In genomic region chr14:53803698-53804620, GRCm38 (mm10) we compare ENCODE assay signal across 8 mouse cellular contexts.
A peak's percentile ranks its signal among the peaks of the same experiment; 100 is the strongest.
DNase-seq lines count a peak whose midpoint lies in the region; ATAC-seq and TF ChIP-seq lines count a peak whose summit lies in the region.

No protein-coding gene starts in this region.

- H3K27ac ChIP-seq in embryonic facial prominence, embryonic 10.5 days (replicated peaks): no peak overlapping the region
- H3K27ac ChIP-seq in heart, embryonic 15.5 days: no peak overlapping the region
- H3K27ac ChIP-seq in liver, embryonic 12.5 days: no peak overlapping the region
- H3K27ac ChIP-seq in thymus, adult 2 months (ENCODE audit: control insufficient read depth, insufficient read depth, low read length): peak overlapping the region; percentile 68

- WGBS in embryonic facial prominence, embryonic 10.5 days: 28% methylated on average over 17 of the region's 17 CpGs
- WGBS in heart, embryonic 15.5 days: 18% methylated on average over 17 of the region's 17 CpGs
- 27% methylated on average over 17 of the region's 17 CpGs for WGBS in liver, embryonic 12.5 days (ENCODE audit: insufficient replicate concordance)
- WGBS in thymus, adult 2 months: 5% methylated on average over 17 of the region's 17 CpGs

- no peaks in the 10 kb centered on the region for H3K27me3 ChIP-seq in embryonic facial prominence, embryonic 10.5 days (replicated peaks; ENCODE audit: low read depth, poor library complexity, severe bottlenecking)
- H3K27me3 ChIP-seq in heart, embryonic 15.5 days: no peaks in the 10 kb centered on the region
- no peaks in the 10 kb centered on the region for H3K27me3 ChIP-seq in liver, embryonic 12.5 days (replicated peaks)
- H3K27me3 ChIP-seq in thymus, adult 2 months (ENCODE audit: control insufficient read depth, insufficient read depth, low read length): no peaks in the 10 kb centered on the region

- H3K4me2 ChIP-seq in heart, embryonic 15.5 days: peak overlapping the region; percentile 43
- peak overlapping the region; percentile 64 for H3K4me2 ChIP-seq in liver, embryonic 12.5 days

- DNase-seq in CD4-positive, CD25-positive, alpha-beta regulatory T cell, adult 2 months (ENCODE audit: low read depth, low spot score): peak; percentile 74
- peak; percentile 31 to 83 for DNase-seq in adrenal gland, adult (ENCODE audit: inconsistent age in 2 of 2, low spot score in 1 of 2)
- DNase-seq in embryonic facial prominence, embryonic 10.5 days (ENCODE audit: low spot score): peak; percentile 63
- peak; percentile 69 for DNase-seq in kidney, postnatal 14 days
- peak; percentile 50 for DNase-seq in neural tube, embryonic 10.5 days (ENCODE audit: extremely low spot score, low spot score)
- peak; percentile 71 for DNase-seq in thymus, adult 2 months

- no peak; the same call in 1 of the 2 replicates for ATAC-seq in heart, embryonic 15.5 days (replicated peaks; ENCODE audit: insufficient number of reproducible peaks, insufficient read depth, low FRiP score, low read depth)
- ATAC-seq in liver, embryonic 12.5 days: peak; percentile 61; the same call in 1 of the 2 replicates

- H3K4me1 ChIP-seq in embryonic facial prominence, embryonic 10.5 days: no peaks in the 10 kb centered on the region
- H3K4me1 ChIP-seq in heart, embryonic 15.5 days (replicated peaks): peaks cover 3% of the 10 kb centered on the region; the same call in 1 of the 2 replicates
- peaks cover 21% of the 10 kb centered on the region for H3K4me1 ChIP-seq in liver, embryonic 12.5 days
- H3K4me1 ChIP-seq in thymus, adult 2 months (replicated peaks; ENCODE audit: control insufficient read depth, insufficient read depth, low read length): peaks cover 25% of the 10 kb centered on the region

- no peak overlapping the region for H3K9ac ChIP-seq in heart, embryonic 15.5 days
- H3K9ac ChIP-seq in liver, embryonic 12.5 days: no peak overlapping the region

- no peak for TF ChIP-seq CTCF in thymus, adult 2 months (IDR thresholded peaks at IDR 0.05; ENCODE audit: borderline replicate concordance, control insufficient read depth, extremely low read depth, insufficient read depth, low read length, poor library complexity)

- H3K9me3 ChIP-seq in embryonic facial prominence, embryonic 10.5 days: no peaks in the 10 kb centered on the region
- H3K9me3 ChIP-seq in heart, embryonic 15.5 days (replicated peaks): no peaks in the 10 kb centered on the region
- no peaks in the 10 kb centered on the region for H3K9me3 ChIP-seq in liver, embryonic 12.5 days (replicated peaks)

- peak overlapping the region; percentile 23; the same call in 1 of the 2 replicates for H3K4me3 ChIP-seq in embryonic facial prominence, embryonic 10.5 days
- 0 out of 2 replicates have a peak overlapping the region, but pooled peaks have one; percentile 21 for H3K4me3 ChIP-seq in heart, embryonic 15.5 days
- H3K4me3 ChIP-seq in liver, embryonic 12.5 days: peak overlapping the region; percentile 18; the same call in 1 of the 2 replicates
- H3K4me3 ChIP-seq in thymus, adult 2 months (ENCODE audit: control insufficient read depth, insufficient read depth, low read length): peak overlapping the region; percentile 14

- no peaks in the 10 kb centered on the region for H3K36me3 ChIP-seq in embryonic facial prominence, embryonic 10.5 days (replicated peaks)
- no peaks in the 10 kb centered on the region for H3K36me3 ChIP-seq in heart, embryonic 15.5 days
- no peaks in the 10 kb centered on the region for H3K36me3 ChIP-seq in liver, embryonic 12.5 days
- H3K36me3 ChIP-seq in thymus, adult 2 months (ENCODE audit: control insufficient read depth, insufficient read depth, low read length): no peaks in the 10 kb centered on the region

- no peak for TF ChIP-seq POLR2A in thymus, adult 2 months (IDR thresholded peaks at IDR 0.05; ENCODE audit: control insufficient read depth, extremely low read depth, insufficient read depth, low read length, poor library complexity)
